Mouse (Mus musculus) heart, embryonic 10.5 days (tissue): Measurements from ENCODE around the gene Pnrc2. TPM values are rescaled to one million over a fixed set of nuclear protein-coding genes. Genes with fewer than 3 reads are reported as not detected.

Experiments
- DNase-seq: peaks from one replicate; pipeline ENCODE4 v3.0.0-alpha.2; 2017; ENCODE audit warnings: low spot score
- H3K27ac ChIP-seq: fragments of 300-500 bp; sonication (generic); 2 replicates; pipeline ENCODE4 v1.5.1; 2016; ENCODE audit warnings: mild to moderate bottlenecking
- H3K27me3 ChIP-seq: fragments of 300-500 bp; sonication (generic); 2 replicates; pipeline ENCODE4 v1.6.1; 2016; ENCODE audit warnings: mild to moderate bottlenecking; ENCODE audit not compliant: poor library complexity, insufficient read depth, severe bottlenecking
- H3K36me3 ChIP-seq: fragments of 300-500 bp; sonication (generic); 2 replicates; pipeline ENCODE4 v1.6.1; 2016; ENCODE audit warnings: mild to moderate bottlenecking, moderate library complexity
- H3K4me1 ChIP-seq: fragments of 300-500 bp; sonication (generic); 2 replicates; pipeline ENCODE4 v1.6.1; 2016; ENCODE audit warnings: mild to moderate bottlenecking
- H3K4me3 ChIP-seq: fragments of 300-500 bp; sonication (generic); 2 replicates; pipeline ENCODE4 v1.5.1; 2016; ENCODE audit warnings: mild to moderate bottlenecking, moderate library complexity
- H3K9me3 ChIP-seq: fragments of 300-500 bp; sonication (generic); 2 replicates; pipeline ENCODE4 v1.6.1; 2016; ENCODE audit warnings: mild to moderate bottlenecking, moderate library complexity
- WGBS: fragments of 180-500 bp; shearing (Covaris S2); methylation state at CpG from one replicate; pipeline ENCODE4 v1.1.7; 2016; 5-methylcytosine and 5-hydroxymethylcytosine counted together
- polyA plus RNA-seq: library from polyadenylated mRNA; unstranded; fragments of >200 nt; fragmentation: Nextera tagmentation; extraction: Ambion mirVana; gene quantifications from 2 replicates; pipeline ENCODE4 v1.2.1, GENCODE M21; 2016

Gene Pnrc2
- polyA plus RNA-seq, 1 experiment from 2014 or later, result 150 TPM

- DNase-seq, result no peak
- 0 out of 2 replicates have a peak, but pooled peaks cover 4% of the 10 kb centered on the region for H3K27me3 ChIP-seq
- no peak overlapping the region for H3K27ac ChIP-seq
- no peaks in the 10 kb centered on the region for H3K36me3 ChIP-seq
- 88% methylated on average over 3 of the region's 3 CpGs for WGBS
- peaks cover 17% of the 10 kb centered on the region for H3K4me1 ChIP-seq
- no peak overlapping the region for H3K4me3 ChIP-seq
- no peaks in the 10 kb centered on the region for H3K9me3 ChIP-seq
Measured at GRCm38 (mm10) chr4:135906633-135907032, 33.0 kb upstream of the Pnrc2 start.

GRCm38 (mm10) chr4:135904810-135905209 lies 31.2 kb upstream of the Pnrc2 start:
- no peak overlapping the region for H3K4me3 ChIP-seq
- DNase-seq, result no peak
- no peak overlapping the region for H3K27ac ChIP-seq
- no peaks in the 10 kb centered on the region for H3K36me3 ChIP-seq
- no peaks in the 10 kb centered on the region for H3K9me3 ChIP-seq
- H3K27me3 ChIP-seq, result 0 out of 2 replicates have a peak, but pooled peaks cover 4% of the 10 kb centered on the region
- WGBS, result 80% methylated on average over 1 of the region's 1 CpGs
- peaks cover 7% of the 10 kb centered on the region for H3K4me1 ChIP-seq

DNA sequence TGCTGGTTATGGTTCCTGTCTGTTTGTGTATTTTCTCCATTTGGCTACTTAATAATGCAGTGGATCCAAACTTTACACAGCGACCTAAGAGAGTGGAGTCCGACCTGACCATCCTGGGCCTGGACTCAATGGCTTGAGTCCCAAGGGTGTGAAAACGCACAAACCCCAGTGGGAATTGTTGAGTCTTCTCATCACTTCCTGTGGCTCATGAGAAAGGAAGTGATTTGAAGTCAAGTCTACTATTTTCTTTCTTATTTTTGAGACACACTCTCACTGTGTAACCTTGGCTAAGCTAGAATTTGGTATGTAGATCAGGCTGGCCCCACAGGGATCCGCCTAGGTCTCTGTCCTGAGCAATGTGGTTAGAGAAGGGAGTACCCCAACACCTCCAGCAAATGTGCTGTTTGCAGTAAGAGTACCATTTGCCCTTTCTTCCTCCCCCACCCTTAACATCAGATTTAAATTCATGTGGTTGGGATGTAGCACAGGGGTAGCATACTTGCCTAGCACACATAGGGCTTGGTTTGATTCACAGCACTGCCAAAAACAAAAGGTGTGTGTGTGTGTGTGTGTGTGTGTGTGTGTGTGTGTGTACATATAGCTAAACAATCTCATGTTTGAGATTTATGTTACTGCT lies 29.1 kb upstream of the Pnrc2 start:
- DNase-seq, result no peak
- no peaks in the 10 kb centered on the region for H3K36me3 ChIP-seq
- H3K9me3 ChIP-seq, result no peaks in the 10 kb centered on the region
- 87% methylated on average over 4 of the region's 4 CpGs for WGBS
- no peak overlapping the region for H3K4me3 ChIP-seq
- H3K27ac ChIP-seq, result no peak overlapping the region
- peaks cover 6% of the 10 kb centered on the region for H3K4me1 ChIP-seq
- H3K27me3 ChIP-seq, result 0 out of 2 replicates have a peak, but pooled peaks cover 4% of the 10 kb centered on the region

DNA sequence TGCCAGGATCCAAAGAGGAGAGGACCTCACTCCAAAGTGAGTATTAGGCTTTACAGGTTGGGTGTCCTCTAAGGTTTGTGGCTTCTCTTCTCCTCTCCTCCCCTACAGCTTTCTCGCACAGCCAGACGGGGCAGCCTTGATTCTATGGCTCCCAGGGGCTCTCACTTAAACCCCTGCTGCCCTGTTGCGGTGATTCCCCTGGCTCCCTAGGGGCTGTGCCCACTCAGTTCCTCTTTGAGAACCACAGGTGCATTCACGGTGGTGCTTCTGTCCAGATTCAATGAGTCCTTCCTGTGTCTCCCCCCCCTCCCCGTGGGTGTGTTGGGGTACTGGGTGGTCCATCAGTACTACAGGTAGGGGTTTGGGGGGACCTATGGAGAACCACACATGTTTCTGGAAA lies 26.4 kb upstream of the Pnrc2 start:
- H3K4me3 ChIP-seq, result no peak overlapping the region
- H3K4me1 ChIP-seq, result peaks cover 22% of the 10 kb centered on the region
- DNase-seq, result no peak
- 77% methylated on average over 5 of the region's 5 CpGs for WGBS
- no peaks in the 10 kb centered on the region for H3K9me3 ChIP-seq
- H3K36me3 ChIP-seq, result no peaks in the 10 kb centered on the region
- 0 out of 2 replicates have a peak, but pooled peaks cover 4% of the 10 kb centered on the region for H3K27me3 ChIP-seq
- H3K27ac ChIP-seq, result no peak overlapping the region

DNA sequence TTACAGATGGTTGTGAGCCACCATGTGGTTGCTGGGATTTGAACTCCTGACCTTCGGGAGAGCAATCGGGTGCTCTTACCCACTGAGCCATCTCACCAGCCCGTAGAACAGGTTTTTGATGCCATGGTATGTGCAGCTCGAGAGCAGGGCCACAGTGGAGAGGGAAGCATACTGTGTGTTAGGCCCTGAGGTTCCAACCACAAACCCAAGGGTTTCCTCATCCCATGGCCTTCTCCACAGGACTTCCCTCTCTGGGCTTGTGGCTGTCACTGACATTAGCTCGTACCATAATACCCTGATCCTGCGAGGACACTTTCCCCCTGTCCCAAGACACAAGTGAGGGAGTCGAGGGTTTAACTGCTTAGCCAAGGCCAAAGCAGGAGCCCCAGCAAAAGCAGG lies 25.4 kb upstream of the Pnrc2 start:
- 84% methylated on average over 7 of the region's 7 CpGs for WGBS
- no peak overlapping the region for H3K27ac ChIP-seq
- peaks cover 23% of the 10 kb centered on the region for H3K4me1 ChIP-seq

DNA sequence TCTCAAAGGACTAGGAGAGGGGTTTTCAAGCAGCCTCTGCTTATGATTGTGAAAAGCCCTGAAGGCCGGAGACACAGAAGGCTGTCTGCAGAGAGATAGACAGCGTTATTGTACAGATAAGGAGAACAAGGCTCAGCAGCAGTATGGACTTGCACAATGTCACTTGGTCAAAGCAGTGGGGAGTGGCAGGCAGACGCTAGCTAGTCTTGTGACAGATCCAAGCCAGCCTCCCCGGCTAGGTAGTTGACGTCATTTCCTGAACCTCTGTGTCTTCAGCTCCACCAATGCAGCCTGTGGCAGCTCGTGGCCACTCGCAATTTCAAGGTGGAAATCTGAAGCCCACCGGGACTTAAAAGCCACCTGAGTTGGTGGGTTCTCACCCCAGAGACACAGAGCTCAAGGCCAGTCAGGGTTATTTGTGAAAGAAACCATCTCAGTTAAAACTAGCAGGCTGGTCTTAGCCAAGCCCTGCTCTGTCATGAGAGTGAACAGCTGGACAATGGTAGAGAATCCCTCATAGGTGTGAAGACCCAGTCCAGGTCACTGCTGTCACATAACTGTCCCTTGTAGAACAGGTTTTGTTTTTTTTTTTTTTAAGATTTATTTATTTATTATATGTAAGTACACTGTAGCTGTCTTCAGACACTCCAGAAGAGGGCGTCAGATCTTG lies 24.9 kb upstream of the Pnrc2 start:
- Histone ChIP-seq H3K9me3 (no peaks in the 10 kb centered on the region), H3K4me3 (no peak overlapping the region), H3K27ac (peak overlapping the region; percentile 74), H3K27me3 (no peaks in the 10 kb centered on the region), H3K4me1 (peaks cover 23% of the 10 kb centered on the region), H3K36me3 (no peaks in the 10 kb centered on the region)
- 32% methylated on average over 9 of the region's 9 CpGs for WGBS
- DNase-seq, result peak; percentile 92

More for the DNA sequence above, 25.4 kb upstream of the Pnrc2 start:
- no peaks in the 10 kb centered on the region for H3K36me3 ChIP-seq
- DNase-seq, result no peak
- H3K9me3 ChIP-seq, result no peaks in the 10 kb centered on the region
- no peaks in the 10 kb centered on the region for H3K27me3 ChIP-seq
- H3K4me3 ChIP-seq, result no peak overlapping the region

GRCm38 (mm10) chr4:135896157-135896556 lies 22.5 kb upstream of the Pnrc2 start:
- peaks cover 31% of the 10 kb centered on the region for H3K4me1 ChIP-seq
- H3K9me3 ChIP-seq, result no peaks in the 10 kb centered on the region
- no peak overlapping the region for H3K27ac ChIP-seq
- H3K4me3 ChIP-seq, result no peak overlapping the region
- WGBS, result 76% methylated on average over 6 of the region's 6 CpGs
- H3K36me3 ChIP-seq, result no peaks in the 10 kb centered on the region
- DNase-seq, result no peak
- no peaks in the 10 kb centered on the region for H3K27me3 ChIP-seq

DNA sequence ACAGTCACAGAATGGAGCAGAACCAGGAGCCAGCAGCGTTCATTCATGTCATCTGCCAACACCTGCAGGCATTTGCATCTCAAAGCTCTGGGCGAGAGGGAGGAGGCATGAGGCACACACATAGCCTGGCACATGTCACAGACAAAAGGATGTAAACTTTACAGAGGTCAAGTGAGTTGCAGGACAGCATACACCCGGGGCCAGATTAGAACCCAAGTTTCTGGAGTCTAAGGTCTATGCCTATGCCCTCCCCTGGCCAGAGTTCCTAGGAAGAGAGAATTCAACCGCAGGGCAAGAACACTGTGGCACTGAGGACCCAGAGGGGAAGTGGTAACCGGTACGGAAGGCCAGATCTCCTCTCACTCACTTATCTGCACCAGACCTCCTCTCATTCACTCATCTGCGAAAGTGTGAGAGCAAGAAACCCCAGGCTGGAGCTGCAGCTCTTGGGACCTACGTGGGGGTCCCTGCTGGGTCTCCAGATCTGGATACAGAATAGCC lies 21.5 kb upstream of the Pnrc2 start, which contains the start of gene Cnr2:
TSS of gene Cnr2 (plus strand) at position 324 of the 501 bp plus-strand sequence.
- H3K9me3 ChIP-seq, result no peaks in the 10 kb centered on the region
- WGBS, result 40% methylated on average over 8 of the region's 8 CpGs

GRCm38 (mm10) chr4:135892884-135893283 lies 19.2 kb upstream of the Pnrc2 start:
- no peaks in the 10 kb centered on the region for H3K36me3 ChIP-seq
- H3K27me3 ChIP-seq, result no peaks in the 10 kb centered on the region
- peaks cover 27% of the 10 kb centered on the region for H3K4me1 ChIP-seq
- WGBS, result 28% methylated on average over 4 of the region's 4 CpGs
- no peak overlapping the region for H3K4me3 ChIP-seq
- no peak for DNase-seq
- H3K27ac ChIP-seq, result no peak overlapping the region
- H3K9me3 ChIP-seq, result no peaks in the 10 kb centered on the region

More for the DNA sequence above, 21.5 kb upstream of the Pnrc2 start, which contains the start of gene Cnr2:
- DNase-seq, result no peak
- Histone ChIP-seq H3K36me3 (no peaks in the 10 kb centered on the region), H3K4me3 (no peak within 1 kb of the TSS), H3K27me3 (no peaks in the 10 kb centered on the region), H3K4me1 (peaks cover 31% of the 10 kb centered on the region), H3K27ac (no peak within 1 kb of the TSS; the same call in 1 of the 2 replicates)

- 76% methylated on average over 2 of the region's 2 CpGs for WGBS
- H3K36me3 ChIP-seq, result no peaks in the 10 kb centered on the region
Measured at GRCm38 (mm10) chr4:135891539-135891938, 17.9 kb upstream of the Pnrc2 start.

GRCm38 (mm10) chr4:135889884-135890283 lies 16.2 kb upstream of the Pnrc2 start:
- 2% methylated on average over 4 of the region's 4 CpGs for WGBS

More at GRCm38 (mm10) chr4:135891539-135891938, 17.9 kb upstream of the Pnrc2 start:
- Histone ChIP-seq H3K4me3 (no peak overlapping the region), H3K27ac (no peak overlapping the region), H3K9me3 (no peaks in the 10 kb centered on the region), H3K4me1 (peaks cover 24% of the 10 kb centered on the region), H3K27me3 (no peaks in the 10 kb centered on the region)
- no peak for DNase-seq

GRCm38 (mm10) chr4:135889146-135889883 lies 15.7 kb upstream of the Pnrc2 start:
- no peaks in the 10 kb centered on the region for H3K36me3 ChIP-seq
- H3K4me1 ChIP-seq, result peaks cover 14% of the 10 kb centered on the region
- no peak overlapping the region for H3K27ac ChIP-seq
- H3K4me3 ChIP-seq, result no peak overlapping the region
- DNase-seq, result peak; percentile 64
- no peaks in the 10 kb centered on the region for H3K27me3 ChIP-seq
- WGBS, result 77% methylated on average over 7 of the region's 7 CpGs
- no peaks in the 10 kb centered on the region for H3K9me3 ChIP-seq

More at GRCm38 (mm10) chr4:135889884-135890283, 16.2 kb upstream of the Pnrc2 start:
- no peaks in the 10 kb centered on the region for H3K36me3 ChIP-seq
- peak; percentile 87 for DNase-seq
- no peaks in the 10 kb centered on the region for H3K9me3 ChIP-seq
- no peaks in the 10 kb centered on the region for H3K27me3 ChIP-seq
- peaks cover 11% of the 10 kb centered on the region for H3K4me1 ChIP-seq
- no peak overlapping the region for H3K4me3 ChIP-seq
- no peak overlapping the region for H3K27ac ChIP-seq
